Mouse (Mus musculus) gastrocnemius, adult 2 months (tissue): ENCODE data around the gene Vmn1r71. TPM values are rescaled to one million over a fixed set of nuclear protein-coding genes. Genes with fewer than 3 reads are reported as not detected.
"Not testable (repeated sequence)": the region's sequence is repeated elsewhere in the genome, so short reads cannot be mapped to it uniquely, and the experiment has no call there.

Experiments
- DNase-seq: peaks from one replicate; pipeline ENCODE4 v3.0.0; 2022
- H3K27ac ChIP-seq: fragments of 200-600 bp; 2 replicates; pipeline ENCODE4 v1.8.1; 2022; ENCODE audit warnings: mild to moderate bottlenecking
- H3K4me3 ChIP-seq: fragments of 200-600 bp; 2 replicates; pipeline ENCODE4 v1.8.1; 2022; ENCODE audit warnings: mild to moderate bottlenecking, moderate library complexity
- CTCF ChIP-seq: fragments of 200-600 bp; IDR thresholded peaks from 2 replicates; pipeline ENCODE4 v1.8.1; 2022; ENCODE audit warnings: antibody characterized with exemption, mild to moderate bottlenecking, moderate library complexity
- intact Hi-C: fragments of 180-260 bp; cut with DNase I; formaldehyde crosslinking; loops from one replicate; pipeline ENCODE4 v1.15.1; 2025
- long read RNA-seq, 2 experiments: library from polyadenylated mRNA; stranded (forward); transcript quantifications; one replicate each; pipeline ENCODE4 v2.0.0; 2021
- total RNA-seq, 2 experiments: library from RNA; stranded (reverse); gene quantifications; 2 replicates each; pipeline ENCODE4 v1.2.3; 2021

The Vmn1r71 gene
- total RNA-seq = not detected
- long read RNA-seq, experiment 1 = 0 reads
- long read RNA-seq, experiment 2 = 0 reads

DNA sequence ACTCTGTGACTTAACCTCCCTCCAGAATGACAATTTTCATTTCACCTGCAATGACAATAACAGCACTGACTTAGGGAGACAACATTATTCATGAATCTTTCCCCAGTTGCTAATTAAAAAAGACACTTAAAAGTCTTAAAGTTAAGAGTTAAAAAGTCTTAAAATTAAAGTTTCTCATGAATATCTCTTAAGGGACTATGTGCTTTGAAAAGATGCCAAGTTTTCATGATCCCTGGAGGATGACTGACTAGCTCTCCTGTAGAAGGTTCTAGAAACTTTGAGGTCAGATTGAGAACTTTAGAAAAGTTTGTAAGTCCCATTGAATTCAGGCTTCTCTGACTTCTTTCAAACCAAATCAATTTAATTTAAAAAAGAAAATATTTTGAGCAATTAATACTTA, at the start of gene Vmn1r71:
Gene Vmn1r71 (minus strand): TSS at position 101 of the 400 bp plus-strand sequence.
- TF ChIP-seq CTCF = no peak
- intact Hi-C loops = no loop called here

DNA sequence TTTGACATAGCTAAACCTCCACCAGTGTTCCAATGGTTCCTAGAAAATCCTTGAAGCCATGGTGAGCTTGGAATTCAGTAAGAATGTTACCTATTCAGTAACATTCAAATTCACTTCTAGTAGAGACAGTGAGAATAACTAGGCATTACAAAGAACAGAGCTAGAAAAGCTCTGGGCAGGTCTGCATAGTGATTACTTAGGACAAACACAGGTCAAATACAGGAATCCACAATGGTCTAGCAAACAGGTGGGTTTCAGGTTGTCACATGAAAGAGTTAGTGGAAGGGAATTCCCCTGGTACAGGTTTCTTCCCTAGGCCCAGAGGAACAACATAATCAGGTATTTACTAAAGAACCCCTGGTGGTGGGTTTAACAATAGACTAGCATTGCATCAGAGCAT, 3.4 kb upstream of the Vmn1r71 start:
- H3K27ac ChIP-seq, intact Hi-C loops, H3K4me3 ChIP-seq, DNase-seq: not testable (repeated sequence)

More for the DNA sequence above, at the start of gene Vmn1r71:
- Histone ChIP-seq H3K4me3 (no peak within 1 kb of the TSS), H3K27ac (no peak within 1 kb of the TSS)
- no peak for DNase-seq

Other genes starting within 250 kb of the Vmn1r71 start
- not detected for gene Vmn1r68, start 195.9 kb downstream of the Vmn1r71 start, total RNA-seq
- not detected for gene Vmn1r69, start 140.7 kb downstream of the Vmn1r71 start, total RNA-seq
- not detected for gene Vmn1r70, start 122.8 kb downstream of the Vmn1r71 start, total RNA-seq
- not detected for gene Nlrp4b, start 66.6 kb downstream of the Vmn1r71 start, total RNA-seq
- not detected for gene Zscan4b, start 150.7 kb upstream of the Vmn1r71 start, total RNA-seq